Mouse (Mus musculus): ENCODE results near the gene Gm49378.

GRCm38 (mm10) chr14:55643060-55643907 is 5.6 kb upstream of the Gm49378 start, which contains the start of gene Tm9sf1:
- peak; percentile 64 for TF ChIP-seq POLR2AphosphoS2 (IDR thresholded peaks at IDR 0.05; ENCODE audit: low read depth, low read length)
- TF ChIP-seq CTCF (conservative IDR thresholded peaks at IDR 0.05 in 1 of 2, IDR thresholded peaks at IDR 0.05 in 1 of 2; ENCODE audit: low read depth in 2 of 2, low read length in 2 of 2): peak in 1 of 2 experiments; percentile 15; a peak in 2 of 4 replicates
- peak; percentile 88 for TF ChIP-seq HCFC1 (IDR thresholded peaks at IDR 0.05; ENCODE audit: low read depth, low read length)
- TF ChIP-seq ZNF384 (IDR thresholded peaks at IDR 0.05; ENCODE audit: low read depth, low read length): no peak
- TF ChIP-seq POLR2A (IDR thresholded peaks at IDR 0.05; ENCODE audit: low read depth, low read length): peak; percentile 80
- no peak for TF ChIP-seq PAX5 (IDR thresholded peaks at IDR 0.05; ENCODE audit: low read length)
- peak; percentile 40 for TF ChIP-seq TCF12 (IDR thresholded peaks at IDR 0.05; ENCODE audit: low read depth, low read length)

Data from CH12.LX (cell line).